Mouse (Mus musculus) bone marrow macrophage, adult 2 months (primary cell): ENCODE results near the gene Vmn1r199.
"Not testable (repeated sequence)": the region's sequence is repeated elsewhere in the genome, so short reads cannot be mapped to it uniquely, and the experiment has no call there.

Experiments
- CTCF ChIP-seq: IDR thresholded peaks from 2 replicates; pipeline ENCODE4 v1.5.1; 2012; ENCODE audit warnings: low read depth, mild to moderate bottlenecking, low read length, moderate library complexity
- POLR2A ChIP-seq: IDR thresholded peaks from 2 replicates; pipeline ENCODE4 v1.6.1; 2012; ENCODE audit warnings: mild to moderate bottlenecking, low read depth, low read length, borderline replicate concordance

DNA sequence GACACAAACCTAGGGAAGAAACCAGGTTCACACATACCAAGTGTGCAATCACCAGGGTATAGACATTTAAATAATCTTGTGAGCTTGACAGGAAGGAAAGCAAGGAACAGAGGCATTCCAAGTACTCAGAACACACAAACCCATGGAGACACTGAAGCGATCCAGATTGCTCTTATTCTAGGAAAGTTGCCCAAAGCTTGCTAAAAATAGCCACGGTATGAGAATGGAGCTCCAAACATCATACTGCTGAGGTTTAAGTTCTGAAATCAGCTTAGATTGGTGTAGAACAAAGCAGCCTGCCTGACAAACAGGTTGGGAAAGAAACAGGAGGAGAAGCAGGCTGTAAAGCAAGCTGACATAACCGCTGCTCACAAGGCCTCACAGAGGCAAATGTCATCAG lies 1.5 kb downstream of the Vmn1r199 start:
- not testable (repeated sequence) for TF ChIP-seq CTCF, POLR2A
